Mouse (Mus musculus) adrenal gland, postnatal 14 days (tissue): ENCODE measurements around the gene Trak1. TPM values are rescaled to one million over a fixed set of nuclear protein-coding genes. Genes with fewer than 3 reads are reported as not detected.

Source experiments
- DNase-seq: peaks from one replicate; pipeline ENCODE4 v3.0.0; 2021; ENCODE audit warnings: mixed read lengths
- total RNA-seq: library from RNA; stranded (reverse); gene quantifications from 2 replicates; pipeline ENCODE4 v1.2.3, GENCODE M21; 2021

The Trak1 gene
- total RNA-seq, 1 experiment from 2014 or later, result 84.0 TPM

GRCm38 (mm10) chr9:121347981-121348380 is 50.7 kb downstream of the Trak1 start:
- DNase-seq, result no peak

- DNase-seq, result no peak
Measured at GRCm38 (mm10) chr9:121348476-121348875, 51.2 kb downstream of the Trak1 start.

DNA sequence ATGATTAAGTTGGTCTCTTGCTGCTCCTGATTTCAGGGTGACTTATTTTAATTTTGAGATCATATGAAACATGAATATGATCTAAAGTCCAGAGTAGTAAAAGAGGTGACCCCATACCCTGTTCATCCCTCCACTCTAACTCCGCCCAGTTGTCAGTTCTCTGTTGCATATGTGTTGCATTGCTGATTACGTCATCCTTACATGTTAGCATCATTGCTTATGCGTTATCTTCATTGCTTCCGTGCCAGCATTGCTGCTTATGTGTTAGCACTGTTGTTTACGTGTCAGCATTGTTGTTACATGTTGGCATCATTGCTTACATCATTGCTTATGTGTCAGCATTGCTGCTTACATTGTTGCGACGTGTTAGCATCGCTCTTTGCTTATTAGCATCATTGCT is 51.8 kb downstream of the Trak1 start:
- DNase-seq, result no peak

DNA sequence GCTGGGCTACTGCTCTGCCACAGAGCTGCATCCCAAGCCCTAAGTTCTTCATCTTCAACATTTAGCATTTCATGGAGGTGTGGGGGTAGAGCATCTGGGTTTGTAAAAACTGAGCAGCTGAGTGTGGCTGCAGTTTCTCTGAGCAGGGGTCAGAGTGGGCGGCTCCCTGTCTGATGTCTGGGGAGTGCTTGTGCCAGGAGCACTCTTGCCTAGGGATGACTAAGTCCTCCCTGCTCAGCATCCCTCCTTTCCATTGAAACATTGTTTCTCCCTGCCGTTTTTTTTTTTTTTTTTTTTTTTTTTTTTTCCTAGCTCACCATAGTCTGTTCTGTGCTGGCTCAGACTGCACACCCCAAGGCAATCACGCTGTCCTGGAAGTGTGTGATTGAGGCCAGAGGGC is 53.3 kb downstream of the Trak1 start:
- DNase-seq, result no peak

DNA sequence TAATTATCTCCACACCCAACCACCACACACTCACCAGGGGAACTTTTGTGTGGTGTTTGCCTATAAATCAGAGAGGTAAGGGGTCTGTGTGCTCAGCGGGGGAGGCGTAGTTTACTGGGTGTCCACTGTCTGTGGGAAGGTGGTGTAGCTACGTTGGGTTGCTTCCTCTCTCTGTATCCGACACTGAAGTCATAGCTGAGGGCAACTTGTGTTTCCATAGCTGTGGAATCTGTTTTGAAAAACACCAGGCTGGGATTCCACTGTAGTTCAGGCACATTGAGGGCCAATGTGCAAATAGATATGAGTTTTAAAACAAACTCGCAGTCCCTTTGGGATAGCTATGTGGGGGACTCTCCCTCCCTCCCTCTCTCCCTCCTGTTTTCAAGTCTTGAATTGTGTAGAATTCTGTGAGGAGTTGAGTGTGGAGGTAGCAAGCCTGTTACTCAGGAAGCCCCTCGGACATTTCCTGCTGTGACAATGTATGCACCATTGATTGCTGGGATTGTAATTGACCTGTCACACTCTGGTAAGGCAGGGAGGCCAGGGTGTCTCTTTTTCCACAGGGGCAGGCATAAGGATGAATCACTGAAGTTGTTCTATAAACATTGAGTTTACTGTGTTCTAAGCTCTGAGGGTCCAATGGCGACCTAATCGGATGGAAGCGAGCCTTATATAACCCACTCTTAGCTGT is 54.2 kb downstream of the Trak1 start:
- no peak for DNase-seq

DNA sequence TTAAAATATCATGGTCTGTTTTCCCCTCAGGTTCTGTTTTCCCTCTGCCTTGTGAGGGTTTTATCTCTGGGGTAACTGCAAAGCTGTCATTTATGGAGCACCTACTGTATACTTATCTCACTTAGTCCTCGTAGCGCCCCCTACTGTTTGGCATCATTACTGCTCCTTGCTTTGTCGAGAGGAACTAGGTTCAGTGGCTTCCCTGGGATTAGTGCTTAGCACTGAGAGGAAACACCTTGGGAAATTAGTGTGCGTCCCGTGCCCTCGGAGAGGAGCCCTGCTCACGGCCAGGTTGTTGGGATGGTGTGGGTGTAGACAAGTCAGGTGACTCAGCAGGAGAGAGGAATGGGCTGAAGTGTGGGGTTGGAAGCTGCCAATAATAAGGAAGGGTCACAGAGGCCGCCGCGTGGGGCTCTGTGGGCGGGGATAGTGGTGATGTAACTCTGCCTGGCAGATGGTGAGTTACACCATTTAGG is 54.9 kb downstream of the Trak1 start:
- DNase-seq, result peak; percentile 69

DNA sequence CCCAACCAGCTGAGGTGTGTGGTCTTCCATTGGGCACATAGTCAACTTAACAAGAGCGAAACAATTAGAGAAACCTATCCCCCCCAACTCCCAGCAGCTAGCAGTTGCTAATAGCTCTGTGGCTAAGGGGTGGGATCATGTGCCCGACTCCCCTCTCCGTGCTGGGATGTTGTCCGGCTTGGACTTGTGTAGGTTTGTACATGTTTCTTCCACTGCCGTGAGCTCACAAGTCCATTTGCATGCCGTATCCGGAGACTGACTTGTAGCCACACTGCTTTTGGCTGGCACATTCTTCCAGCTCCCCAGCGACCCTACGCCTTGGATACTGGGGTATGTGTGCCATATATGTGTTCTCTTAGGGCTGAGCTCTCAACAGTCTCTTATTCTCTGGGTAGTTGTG is 55.4 kb downstream of the Trak1 start:
- DNase-seq, result no peak

DNA sequence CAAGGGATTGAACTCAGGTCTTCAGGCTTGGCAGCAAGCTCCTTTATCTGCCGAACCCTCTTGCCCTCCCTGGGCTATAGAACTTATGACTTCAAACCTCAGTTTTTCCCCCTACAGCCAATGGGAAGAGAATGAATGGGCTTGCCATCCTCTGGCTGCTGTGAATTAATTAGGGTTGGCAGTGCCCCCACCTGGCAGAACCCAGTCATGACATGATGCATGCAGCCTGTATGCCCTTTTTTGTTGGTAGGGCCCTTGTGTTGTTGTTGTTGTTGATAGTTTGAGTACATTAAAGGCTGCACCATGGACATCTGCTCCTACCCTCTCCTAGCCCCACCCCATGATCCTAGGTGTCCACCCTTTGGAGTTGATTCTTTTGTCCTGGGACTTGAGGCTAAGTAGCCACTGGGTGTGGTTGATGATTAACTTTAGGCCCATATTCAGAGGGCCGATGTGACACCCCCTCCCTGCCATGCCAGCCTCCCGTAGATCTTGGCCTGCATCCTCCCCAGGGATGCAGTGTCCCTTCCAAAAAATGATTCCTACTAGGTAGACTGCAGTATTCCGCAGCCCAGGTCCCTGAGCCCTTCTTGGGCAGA is 57.6 kb downstream of the Trak1 start:
- peak; percentile 61 for DNase-seq

- peak; percentile 61 for DNase-seq
Measured at GRCm38 (mm10) chr9:121355431-121356141, 58.3 kb downstream of the Trak1 start.

GRCm38 (mm10) chr9:121357102-121357501 is 59.8 kb downstream of the Trak1 start:
- DNase-seq, result no peak

- peak; percentile 45 for DNase-seq
Measured at GRCm38 (mm10) chr9:121357582-121358275, 60.4 kb downstream of the Trak1 start.

DNA sequence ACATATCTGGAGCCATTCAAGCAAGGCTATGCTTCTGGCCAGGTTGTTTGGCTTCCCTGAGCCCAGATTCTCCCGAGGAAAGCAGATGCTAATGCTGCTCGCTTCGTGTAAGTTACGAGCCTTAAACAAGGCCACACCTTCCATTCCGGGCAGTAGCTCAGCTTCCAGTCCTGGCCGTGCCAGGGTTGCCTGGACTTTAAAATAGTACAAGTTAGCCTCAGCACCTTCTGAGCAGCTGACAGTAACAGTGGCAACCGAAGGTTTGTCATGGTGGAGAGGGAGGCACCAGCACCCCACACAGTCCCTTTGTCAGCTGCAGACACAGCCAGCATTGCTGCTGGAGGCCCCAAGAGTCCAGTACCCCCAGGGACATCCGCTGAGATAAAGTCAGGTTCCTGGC is 61.1 kb downstream of the Trak1 start:
- DNase-seq, result no peak

DNA sequence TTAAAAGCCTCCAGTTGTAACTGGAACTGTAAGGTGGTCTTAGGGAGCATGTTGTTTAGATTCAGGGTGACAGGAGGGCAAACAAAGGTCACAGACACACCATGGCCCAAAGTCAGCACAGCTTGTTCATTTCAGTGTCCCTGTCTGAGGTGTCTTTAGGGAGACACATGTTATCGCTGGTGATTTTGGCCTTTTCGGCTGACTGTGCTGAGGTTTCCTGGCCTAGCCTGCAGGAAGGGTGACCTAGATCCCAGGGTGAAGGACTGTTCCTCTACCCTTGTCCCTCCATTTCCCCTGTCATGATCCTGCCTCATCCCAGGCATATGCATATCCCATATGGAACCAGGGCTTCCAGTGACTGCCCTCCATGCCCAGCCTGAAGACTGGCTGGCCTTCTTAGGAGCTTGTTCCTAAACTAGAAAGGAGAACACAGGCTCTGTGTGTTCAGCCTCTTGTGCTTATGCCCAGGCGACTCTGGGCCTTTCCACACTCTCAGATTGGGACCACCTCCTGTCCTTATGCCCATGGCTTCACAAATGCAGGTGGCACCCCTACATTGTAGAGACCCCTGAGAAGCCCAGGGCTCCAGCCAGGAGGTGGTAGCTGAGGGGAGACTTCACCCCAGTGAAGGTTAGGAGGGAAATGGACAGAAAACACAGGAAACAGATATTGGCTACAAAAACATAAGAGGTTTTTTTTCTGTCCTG is 62.1 kb downstream of the Trak1 start:
- DNase-seq, result no peak

DNA sequence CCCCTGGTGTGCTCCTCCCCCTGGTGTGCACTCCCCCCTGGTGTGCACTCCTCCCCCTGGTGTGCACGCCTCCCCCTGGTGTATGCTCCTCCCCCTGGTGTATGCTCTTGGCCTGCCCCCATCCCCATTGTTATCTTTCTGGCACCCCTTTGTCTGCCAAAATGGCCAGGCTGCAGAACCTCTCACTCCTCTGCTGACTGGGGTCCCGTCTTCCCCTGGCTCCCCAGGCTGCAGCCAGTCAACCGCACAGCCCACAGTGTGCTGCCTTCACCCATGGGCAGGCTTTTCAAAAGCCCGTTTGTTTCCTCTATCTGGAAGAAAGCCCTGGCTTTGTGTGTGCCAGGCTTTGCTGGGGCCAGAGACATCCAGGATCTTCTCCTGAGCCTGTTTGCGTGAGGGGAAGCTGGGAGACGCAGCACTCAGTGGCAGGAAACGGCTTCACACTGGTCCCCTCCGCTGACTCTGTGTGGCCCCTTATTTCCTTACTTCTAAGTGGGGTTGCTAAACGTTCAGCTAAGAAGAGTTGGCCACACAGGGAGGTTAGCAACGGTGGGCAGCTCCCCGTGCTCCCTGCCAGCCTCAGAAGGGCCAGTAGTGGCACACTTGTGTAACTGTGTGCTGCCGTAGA is 63.1 kb downstream of the Trak1 start:
- peak; percentile 56 for DNase-seq

- no peak for DNase-seq
Measured at GRCm38 (mm10) chr9:121361010-121361409, 63.7 kb downstream of the Trak1 start.

GRCm38 (mm10) chr9:121363932-121364331 is 66.6 kb downstream of the Trak1 start:
- DNase-seq, result no peak

- peak; percentile 90 for DNase-seq
Measured at GRCm38 (mm10) chr9:121366135-121366863, 69.0 kb downstream of the Trak1 start.

GRCm38 (mm10) chr9:121366864-121367245 is 69.6 kb downstream of the Trak1 start:
- peak; percentile 75 for DNase-seq

DNA sequence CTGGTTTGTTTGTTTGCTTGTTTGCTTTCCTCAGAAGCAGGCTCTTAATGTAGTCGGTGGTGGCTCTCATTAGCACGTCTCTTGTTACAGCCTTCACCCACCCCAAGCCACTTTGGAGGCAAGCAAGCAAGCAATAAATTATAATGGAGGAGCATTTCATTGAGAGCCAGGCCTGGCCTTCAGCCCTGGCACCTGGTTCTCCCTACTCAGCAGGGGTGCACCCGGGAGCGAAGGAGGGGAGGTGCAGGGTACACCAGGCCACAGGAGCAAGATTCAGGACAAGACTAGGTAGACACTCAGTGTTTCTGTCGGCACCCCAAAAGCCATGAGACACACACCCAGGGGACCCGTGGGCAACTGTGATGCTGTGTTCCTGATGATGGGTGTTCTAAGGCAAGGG is 72.3 kb downstream of the Trak1 start:
- DNase-seq, result no peak

GRCm38 (mm10) chr9:121371346-121371891 is 74.1 kb downstream of the Trak1 start:
- DNase-seq, result peak; percentile 89
